Mouse (Mus musculus) cerebellum, adult 9-10 months (tissue): ENCODE measurements at regions not wholly inside any gene's neighbourhood (a gene's known extent, or its start where the extent isn't known, plus 50 kb on each side); places are given as distances from the start of the nearest gene placed in this dataset.
"Not testable (repeated sequence)": the region's sequence is repeated elsewhere in the genome, so short reads cannot be mapped to it uniquely, and the experiment has no call there.

Experiments
- DNase-seq: peaks from one replicate; pipeline ENCODE4 v3.0.0; 2022

- DNase-seq = no peak
Measured at GRCm38 (mm10) chr10:19297669-19298068, 58.7 kb upstream of the Olig3 start.

DNA sequence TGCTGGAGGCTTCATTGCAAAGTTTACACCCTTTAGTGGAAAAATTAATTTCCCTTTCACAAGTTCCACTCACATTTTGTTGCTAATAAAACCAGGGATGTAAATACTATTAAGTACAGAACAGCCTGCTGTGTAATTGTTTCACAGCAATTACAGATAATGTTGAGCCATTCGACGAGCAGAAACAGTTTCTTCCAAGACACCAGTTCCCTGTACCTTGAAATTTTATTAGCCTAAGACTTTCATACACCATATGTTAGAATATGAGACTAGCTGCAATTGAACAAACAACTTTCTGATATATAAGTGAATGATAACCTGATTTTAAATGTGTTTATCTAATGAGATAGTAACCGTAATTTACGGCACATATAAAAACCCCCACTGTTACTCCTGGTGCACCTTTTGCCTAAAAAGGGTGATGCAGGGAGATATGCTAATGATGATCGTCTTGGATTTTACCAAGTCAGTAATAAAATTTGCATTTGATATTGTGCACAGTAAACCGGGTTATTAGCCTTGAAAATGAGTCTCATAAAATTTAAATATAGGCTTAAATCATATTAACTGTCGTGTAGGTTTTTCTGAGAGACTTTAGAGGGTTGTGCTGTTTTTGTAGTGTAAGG, 60.8 kb upstream of the Olig3 start:
- no peak for DNase-seq

GRCm38 (mm10) chr10:19291474-19291873, 64.9 kb upstream of the Olig3 start:
- no peak for DNase-seq

GRCm38 (mm10) chr10:19291039-19291438, 65.3 kb upstream of the Olig3 start:
- not testable (repeated sequence) for DNase-seq

DNA sequence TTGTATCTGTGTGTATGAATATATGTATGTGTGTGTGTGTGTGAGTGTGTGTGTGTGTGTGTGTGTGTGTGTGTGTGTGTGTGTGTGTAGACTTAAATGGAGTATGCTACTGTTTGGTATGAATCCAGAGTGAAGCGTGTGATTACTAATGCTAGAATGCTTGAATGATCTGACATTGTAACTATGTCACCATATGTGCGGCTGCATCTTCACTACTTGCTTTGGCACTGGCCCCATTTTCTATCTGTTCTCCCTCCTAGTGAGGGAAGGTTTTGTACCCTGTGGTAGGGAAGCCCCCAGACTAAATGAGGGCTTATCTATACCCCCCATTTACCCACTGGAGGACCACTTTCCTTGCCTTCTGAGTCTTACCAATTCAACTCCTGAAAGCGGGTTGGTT, 74.2 kb upstream of the Olig3 start:
- DNase-seq = no peak

DNA sequence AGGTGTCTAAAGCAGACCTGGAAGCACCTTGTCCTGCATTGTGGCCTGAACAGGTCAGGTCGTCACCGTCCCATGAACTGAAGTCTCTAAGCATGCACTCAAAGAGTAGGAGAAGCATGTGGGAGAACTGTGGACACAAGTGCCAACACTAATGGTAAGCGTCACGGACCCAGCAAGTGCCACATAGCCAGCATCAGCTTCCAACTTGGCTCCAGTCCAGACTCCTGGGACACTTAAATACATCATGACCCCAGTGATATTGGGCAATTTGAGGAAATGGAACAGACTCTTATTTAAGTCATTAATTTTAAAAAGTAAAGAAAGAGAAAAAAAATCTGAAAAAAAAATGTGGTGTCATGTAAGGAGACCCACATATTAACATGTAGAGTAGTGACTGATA, 75.3 kb upstream of the Olig3 start:
- no peak for DNase-seq

- no peak for DNase-seq
Measured at GRCm38 (mm10) chr10:19278189-19278842, 78.0 kb upstream of the Olig3 start.

DNA sequence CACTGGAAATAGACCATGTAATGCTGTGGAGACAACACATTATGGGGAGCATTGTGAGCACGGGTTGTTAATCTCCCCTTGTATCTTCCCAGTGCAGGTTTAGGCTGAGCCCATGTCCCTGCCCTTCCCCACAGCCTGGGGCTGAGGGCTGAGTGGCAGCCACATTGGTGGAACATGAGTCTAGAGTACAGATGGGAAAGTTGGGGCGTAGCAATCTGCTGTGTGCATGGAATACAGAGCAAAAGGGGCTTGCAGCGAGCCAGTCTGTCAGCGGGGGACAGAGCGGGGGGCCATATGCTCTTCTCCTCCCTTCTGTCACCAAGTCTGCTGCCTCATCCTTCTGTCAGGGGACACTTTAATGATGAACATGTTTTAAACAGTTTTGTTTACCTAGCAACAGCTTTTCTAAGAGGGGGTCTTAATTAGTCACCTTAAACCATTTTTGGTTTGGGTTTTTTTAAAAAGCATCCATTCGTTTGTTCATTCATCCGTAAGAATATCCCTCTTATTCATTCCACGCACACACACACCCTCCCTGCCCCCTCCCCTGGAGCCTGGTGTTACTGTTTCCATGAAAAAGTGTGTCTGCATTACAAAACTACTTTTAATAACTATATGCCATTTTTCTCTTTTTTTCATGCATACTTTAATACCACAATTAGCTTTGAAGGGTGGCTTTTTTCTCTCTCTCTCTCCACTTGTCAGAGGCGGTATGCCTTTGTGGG, 79.1 kb upstream of the Olig3 start:
- DNase-seq = no peak

GRCm38 (mm10) chr10:19274985-19275384, 81.3 kb upstream of the Olig3 start:
- no peak for DNase-seq

DNA sequence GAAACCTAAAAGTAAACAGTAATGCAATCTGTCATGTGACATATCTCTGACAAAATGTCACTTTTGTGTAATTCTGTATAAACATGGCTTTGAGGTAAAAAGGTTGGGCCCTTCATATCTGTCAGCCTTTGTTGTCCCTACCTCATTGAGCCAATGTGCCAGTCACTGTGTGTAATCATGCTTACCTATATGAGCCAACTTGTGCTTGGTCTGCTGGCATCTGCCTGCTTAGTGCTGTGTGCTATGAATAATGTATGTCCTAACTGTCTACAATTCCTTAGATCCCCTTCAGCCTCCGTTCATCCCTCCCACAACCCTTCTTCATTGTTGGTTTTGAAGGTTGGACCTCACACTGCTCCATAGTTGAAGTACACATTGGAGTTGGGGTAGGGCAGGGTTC, 86.9 kb upstream of the Olig3 start:
- no peak for DNase-seq

- DNase-seq = no peak
Measured at GRCm38 (mm10) chr10:19268051-19268450, 88.3 kb upstream of the Olig3 start.

DNA sequence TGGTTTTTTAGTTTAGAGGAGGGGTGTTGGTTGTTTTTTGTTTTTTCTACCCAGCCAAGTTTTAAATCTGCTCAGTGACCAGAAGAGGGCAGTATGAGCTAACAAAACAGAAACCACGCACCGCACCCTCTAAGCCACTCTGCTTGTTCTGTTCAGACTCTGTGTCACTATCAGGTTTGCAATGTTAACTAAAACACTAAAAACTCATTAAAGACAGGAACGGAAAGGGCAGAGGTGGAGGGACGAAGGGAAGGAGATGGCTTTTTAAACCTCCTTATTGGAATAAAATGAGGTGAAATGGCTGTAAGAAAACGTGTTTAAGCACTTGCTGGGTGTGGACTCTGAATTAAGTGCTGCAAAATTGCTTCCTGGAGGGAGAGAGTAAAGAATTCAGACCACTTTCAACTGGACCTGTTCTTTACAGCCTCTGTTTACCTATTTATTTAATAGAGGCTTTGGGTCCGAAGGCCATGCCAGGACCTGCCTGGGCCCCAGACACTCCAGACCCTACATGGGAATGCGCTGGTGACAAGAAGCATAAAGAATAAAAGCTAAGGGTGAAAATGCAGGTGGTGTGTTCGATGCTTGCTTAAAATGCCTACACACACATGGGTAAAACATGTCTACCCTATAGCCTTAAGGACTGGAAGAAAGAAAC, 116.1 kb upstream of the Olig3 start:
- DNase-seq = peak; percentile 38

- DNase-seq = no peak
Measured at GRCm38 (mm10) chr10:19216240-19216639, 140.1 kb upstream of the Olig3 start.

- no peak for DNase-seq
Measured at GRCm38 (mm10) chr10:19209751-19210150, 146.6 kb upstream of the Olig3 start.

DNA sequence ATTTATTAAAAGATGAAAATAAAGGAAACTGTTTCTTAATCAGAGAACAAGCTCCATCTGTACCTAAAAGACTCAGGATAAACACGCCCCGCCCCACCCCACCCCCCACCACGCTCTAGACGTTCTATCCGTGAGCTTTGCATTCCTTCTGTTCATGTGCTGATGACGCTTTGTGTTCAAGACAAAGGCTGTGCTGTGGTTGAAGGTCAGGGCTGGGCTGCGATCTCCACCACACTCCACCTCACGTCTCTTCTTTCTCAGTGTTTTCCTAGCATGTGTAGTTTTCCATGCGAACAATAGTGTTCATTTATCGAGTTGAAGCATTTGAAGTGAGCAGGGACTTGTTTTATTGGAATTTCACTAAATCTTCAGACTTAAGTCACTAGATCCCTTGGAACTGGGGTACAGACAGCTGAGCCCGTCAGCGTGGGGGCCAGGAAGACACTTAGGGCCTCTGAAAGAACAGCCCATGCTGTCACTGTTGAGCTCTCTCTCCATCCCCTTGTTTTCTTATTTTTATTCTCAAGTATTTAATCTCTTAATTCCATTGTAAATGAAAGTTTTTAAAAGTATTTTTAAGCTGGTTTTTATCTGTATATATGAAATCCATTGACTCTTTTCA, 148.1 kb upstream of the Olig3 start:
- DNase-seq = no peak

GRCm38 (mm10) chr10:19207505-19207904, 148.8 kb upstream of the Olig3 start:
- no peak for DNase-seq

DNA sequence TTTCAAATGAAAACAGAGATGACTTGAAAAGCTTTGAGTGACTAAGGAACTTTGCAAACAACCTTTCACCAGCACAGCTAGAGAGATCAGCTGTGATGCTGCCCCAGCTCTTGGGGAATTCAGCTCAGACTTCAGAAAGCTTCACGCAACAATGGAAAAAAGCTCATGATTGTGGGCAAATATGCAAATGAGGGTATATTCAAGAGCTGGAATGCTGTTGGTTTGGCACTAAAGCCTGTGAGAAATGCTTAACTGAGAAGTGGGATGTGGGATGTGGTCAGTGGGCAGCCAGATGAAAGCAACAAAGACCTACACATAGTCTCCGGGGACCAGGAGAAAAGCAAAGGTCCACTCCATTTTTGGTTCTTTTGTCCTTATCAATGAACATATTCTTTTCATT, 156.0 kb upstream of the Olig3 start:
- no peak for DNase-seq

DNA sequence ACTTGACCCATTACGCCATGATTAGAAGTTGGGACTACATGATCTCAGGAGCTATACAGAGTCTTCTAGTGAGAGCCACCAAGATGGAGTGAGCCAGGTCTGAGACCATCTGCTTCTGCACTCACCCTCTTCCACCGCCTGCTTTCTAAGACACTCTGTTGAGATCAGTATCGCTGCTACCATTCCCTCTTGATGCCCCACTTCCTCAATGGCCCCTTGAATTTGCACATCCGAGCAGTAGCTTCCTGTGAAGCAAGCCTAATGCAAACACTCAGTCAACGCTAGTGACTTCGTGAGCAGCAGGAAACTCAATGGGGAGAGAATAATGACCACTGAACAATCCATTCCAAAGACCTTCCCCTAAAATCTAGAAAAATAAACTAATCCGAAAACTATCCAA, 160.7 kb upstream of the Olig3 start:
- DNase-seq = no peak

DNA sequence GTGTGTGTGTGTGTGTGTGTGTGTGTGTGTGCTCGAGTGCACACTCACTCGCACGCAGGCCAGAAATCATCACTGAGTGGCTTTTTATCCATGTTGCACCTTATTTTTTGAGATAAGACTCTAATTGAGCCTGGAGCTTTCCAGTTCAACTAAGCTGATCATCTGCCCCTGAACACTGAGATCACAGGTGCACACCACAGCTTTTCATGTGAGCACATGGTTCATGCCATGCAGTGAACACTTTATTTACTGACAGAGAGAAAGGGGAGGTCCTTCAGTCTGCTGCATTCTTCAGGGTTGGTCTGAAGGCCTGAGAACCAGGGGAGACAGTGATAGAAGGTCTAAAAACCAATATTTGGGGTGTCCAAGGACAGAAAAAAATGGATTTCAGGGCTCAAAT, 161.7 kb upstream of the Olig3 start:
- DNase-seq = no peak

GRCm38 (mm10) chr10:19192971-19193758, 163.2 kb upstream of the Olig3 start:
- no peak for DNase-seq

DNA sequence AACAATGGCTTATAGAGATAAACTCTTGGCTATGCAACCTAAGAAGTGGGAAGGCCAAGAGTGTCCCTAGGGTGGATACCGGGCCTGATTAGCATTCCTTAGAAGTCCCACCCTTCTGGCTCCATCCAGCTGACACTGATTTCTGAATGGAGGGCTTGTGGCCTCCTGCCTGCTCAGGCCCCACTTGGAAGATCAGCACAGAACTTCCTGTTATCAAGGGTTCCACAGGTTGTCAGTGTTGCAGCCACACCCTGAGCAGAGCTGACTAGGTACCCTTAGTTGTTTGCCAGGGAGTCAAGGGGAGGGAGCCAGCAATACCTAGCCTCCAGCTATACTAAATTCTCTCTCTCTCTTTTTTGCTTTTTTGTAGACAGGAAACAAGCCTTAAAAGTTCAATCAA, 164.1 kb upstream of the Olig3 start:
- DNase-seq = no peak

DNA sequence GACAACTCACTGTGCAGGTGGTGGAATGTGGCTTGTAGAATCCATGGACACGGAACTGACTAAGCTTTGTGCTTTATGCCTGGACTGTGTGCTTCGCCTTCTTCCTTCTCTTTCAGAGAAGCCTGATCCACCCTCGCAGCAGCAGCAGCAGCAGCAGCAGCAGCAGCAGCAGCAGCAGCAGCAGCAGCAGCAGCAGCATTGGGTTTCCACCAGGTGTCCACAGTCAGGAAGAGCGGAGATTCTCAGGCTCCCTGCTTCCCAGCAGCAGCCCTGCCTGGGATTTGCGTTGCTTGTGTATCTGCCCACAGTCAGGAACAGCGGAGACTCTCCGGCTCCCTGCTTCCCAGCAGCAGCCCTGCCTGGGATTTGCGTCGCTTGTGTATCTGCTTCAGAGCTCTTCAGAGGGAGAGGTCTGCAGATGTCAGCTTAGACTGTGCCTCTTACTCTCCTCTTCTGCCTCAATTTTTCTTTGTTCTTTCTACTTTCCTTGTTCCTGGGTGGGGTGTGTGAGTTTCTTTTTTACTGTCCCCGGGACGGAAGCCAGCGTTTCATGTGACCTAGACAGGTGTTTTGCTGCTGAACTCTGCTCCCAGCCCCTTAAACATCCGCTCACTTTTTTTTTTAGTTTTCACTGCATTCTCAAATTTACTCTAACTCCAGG, 168.1 kb upstream of the Olig3 start:
- no peak for DNase-seq
